Mouse (Mus musculus) liver, adult 2 months (tissue): Measurements from ENCODE around the gene Rpl21. TPM values are rescaled to one million over a fixed set of nuclear protein-coding genes. Genes with fewer than 3 reads are reported as not detected.

ENCODE experiments used
- DNase-seq: peaks from one replicate; pipeline ENCODE4 v3.0.0-alpha.2; 2011; ENCODE audit warnings: low read depth, low spot score; ENCODE audit errors: extremely low read depth
- H3K27ac ChIP-seq: fragments of 200-500 bp; replicated peaks from 2 replicates; pipeline ENCODE4 v1.5.1; 2012; ENCODE audit warnings: low read depth, mild to moderate bottlenecking, control low read depth, inconsistent platforms, low read length; ENCODE audit not compliant: insufficient read depth
- H3K27me3 ChIP-seq: fragments of 200-500 bp; 2 replicates; pipeline ENCODE4 v1.6.1; 2012; ENCODE audit warnings: mild to moderate bottlenecking, moderate library complexity, low read length, inconsistent platforms; ENCODE audit not compliant: control insufficient read depth, insufficient read depth
- H3K36me3 ChIP-seq: fragments of 200-500 bp; 2 replicates; pipeline ENCODE4 v1.6.1; 2012; ENCODE audit warnings: low read length, inconsistent platforms; ENCODE audit not compliant: control insufficient read depth, insufficient read depth
- H3K4me1 ChIP-seq: fragments of 200-500 bp; 2 replicates; pipeline ENCODE4 v1.6.1; 2011; ENCODE audit warnings: low read length; ENCODE audit not compliant: control insufficient read depth, insufficient read depth
- H3K4me3 ChIP-seq: fragments of 200-500 bp; 2 replicates; pipeline ENCODE4 v1.5.1; 2011; ENCODE audit warnings: low read depth, mild to moderate bottlenecking, control low read depth, low read length, moderate library complexity; ENCODE audit not compliant: insufficient read depth
- H3K79me2 ChIP-seq: fragments of 200-500 bp; 2 replicates; pipeline ENCODE4 v1.6.1; 2012; ENCODE audit warnings: inconsistent platforms, mild to moderate bottlenecking, low read length, moderate library complexity; ENCODE audit not compliant: control insufficient read depth, insufficient read depth
- H3K9ac ChIP-seq: fragments of 200-500 bp; 2 replicates; pipeline ENCODE4 v1.6.1; 2012; ENCODE audit warnings: low read depth, mild to moderate bottlenecking, control low read depth, inconsistent platforms, low read length
- CTCF ChIP-seq: fragments of 200-500 bp; IDR thresholded peaks from 2 replicates; pipeline ENCODE4 v1.5.1; 2011; ENCODE audit warnings: low read depth, low read length, control low read depth
- POLR2A ChIP-seq: fragments of 200-500 bp; IDR thresholded peaks from 2 replicates; pipeline ENCODE4 v1.6.1; 2011; ENCODE audit warnings: low read length, control low read depth; ENCODE audit not compliant: insufficient read depth; ENCODE audit errors: extremely low read depth
- WGBS: fragments of 180-500 bp; shearing (Covaris S2); methylation state at CpG from one replicate; pipeline ENCODE4 v1.1.7; 2018; 5-methylcytosine and 5-hydroxymethylcytosine counted together
- polyA plus RNA-seq: library from polyadenylated mRNA; depleted of rRNA; stranded (reverse); fragments of >200 nt; gene quantifications from 2 replicates; pipeline ENCODE4 v1.2.3, GENCODE M21; 2012
- total RNA-seq: library from RNA; depleted of rRNA; stranded (reverse); fragments of >200 nt; gene quantifications from 2 replicates; pipeline ENCODE4 v1.2.3, GENCODE M21; 2014

Gene Rpl21
- total and polyA plus RNA-seq, 2 experiments: 24.5 to 154 TPM

GRCm38 (mm10) chr5:146834959-146835358 lies 2.3 kb downstream of the Rpl21 start:
- no peak overlapping the region for H3K9ac ChIP-seq
- H3K27ac ChIP-seq: no peak overlapping the region
- H3K27me3 ChIP-seq: no peaks in the 10 kb centered on the region
- WGBS: 71% methylated on average over 8 of the region's 8 CpGs
- H3K36me3 ChIP-seq: peaks cover 40% of the 10 kb centered on the region
- TF ChIP-seq CTCF (no peak), POLR2A (no peak)
- no peaks in the 10 kb centered on the region; the same call in 1 of the 2 replicates for H3K79me2 ChIP-seq
- DNase-seq: no peak
- H3K4me1 ChIP-seq: peaks cover 3% of the 10 kb centered on the region
- no peak overlapping the region for H3K4me3 ChIP-seq

GRCm38 (mm10) chr5:146837967-146838720 lies 5.5 kb downstream of the Rpl21 start:
- Histone ChIP-seq H3K79me2 (no peaks in the 10 kb centered on the region; the same call in 1 of the 2 replicates), H3K27me3 (no peaks in the 10 kb centered on the region), H3K27ac (no peak overlapping the region), H3K9ac (no peak overlapping the region), H3K4me1 (peaks cover 3% of the 10 kb centered on the region), H3K4me3 (no peak overlapping the region), H3K36me3 (peaks cover 40% of the 10 kb centered on the region)
- TF ChIP-seq POLR2A: no peak
- no peak for TF ChIP-seq CTCF
- DNase-seq: no peak
- 83% methylated on average over 7 of the region's 7 CpGs for WGBS

GRCm38 (mm10) chr5:146838836-146839648 lies 6.4 kb downstream of the Rpl21 start:
- Histone ChIP-seq H3K79me2 (no peaks in the 10 kb centered on the region), H3K4me1 (no peaks in the 10 kb centered on the region), H3K27me3 (no peaks in the 10 kb centered on the region), H3K4me3 (no peak overlapping the region), H3K27ac (no peak overlapping the region; the same call in 1 of the 2 replicates), H3K9ac (no peak overlapping the region), H3K36me3 (peaks cover 40% of the 10 kb centered on the region)
- DNase-seq: no peak
- 73% methylated on average over 12 of the region's 12 CpGs for WGBS
- TF ChIP-seq CTCF (no peak), POLR2A (no peak)

- DNase-seq: no peak
- Histone ChIP-seq H3K27ac (no peak overlapping the region), H3K4me1 (peaks cover 3% of the 10 kb centered on the region), H3K79me2 (no peaks in the 10 kb centered on the region), H3K4me3 (no peak overlapping the region), H3K9ac (no peak overlapping the region), H3K36me3 (peaks cover 32% of the 10 kb centered on the region), H3K27me3 (no peaks in the 10 kb centered on the region)
- WGBS: 79% methylated on average over 5 of the region's 5 CpGs
- TF ChIP-seq POLR2A (no peak), CTCF (no peak)
These were observed 7.1 kb downstream of the Rpl21 start for GRCm38 (mm10) chr5:146839760-146840159.

- Histone ChIP-seq H3K79me2 (no peaks in the 10 kb centered on the region), H3K4me1 (peaks cover 4% of the 10 kb centered on the region), H3K9ac (no peak overlapping the region), H3K27ac (no peak overlapping the region), H3K4me3 (no peak overlapping the region), H3K36me3 (peaks cover 26% of the 10 kb centered on the region), H3K27me3 (no peaks in the 10 kb centered on the region)
- 85% methylated on average over 4 of the region's 4 CpGs for WGBS
- no peak for DNase-seq
- no peak for TF ChIP-seq POLR2A
- TF ChIP-seq CTCF: no peak
These were observed 7.7 kb downstream of the Rpl21 start for GRCm38 (mm10) chr5:146840422-146840821.

GRCm38 (mm10) chr5:146841301-146841700 lies 8.6 kb downstream of the Rpl21 start:
- Histone ChIP-seq H3K79me2 (no peaks in the 10 kb centered on the region), H3K36me3 (peaks cover 17% of the 10 kb centered on the region), H3K9ac (no peak overlapping the region), H3K27me3 (no peaks in the 10 kb centered on the region), H3K4me1 (peaks cover 6% of the 10 kb centered on the region), H3K27ac (no peak overlapping the region), H3K4me3 (no peak overlapping the region)
- 84% methylated on average over 5 of the region's 5 CpGs for WGBS
- TF ChIP-seq POLR2A (no peak), CTCF (no peak)
- DNase-seq: no peak
